Mouse (Mus musculus): ENCODE results near the gene Mrps18b.
A peak's percentile ranks its signal among the peaks of the same experiment; 100 is the strongest.
"Not testable (repeated sequence)": the region's sequence is repeated elsewhere in the genome, so short reads cannot be mapped to it uniquely, and the experiment has no call there.

Mrps18b gene

DNA sequence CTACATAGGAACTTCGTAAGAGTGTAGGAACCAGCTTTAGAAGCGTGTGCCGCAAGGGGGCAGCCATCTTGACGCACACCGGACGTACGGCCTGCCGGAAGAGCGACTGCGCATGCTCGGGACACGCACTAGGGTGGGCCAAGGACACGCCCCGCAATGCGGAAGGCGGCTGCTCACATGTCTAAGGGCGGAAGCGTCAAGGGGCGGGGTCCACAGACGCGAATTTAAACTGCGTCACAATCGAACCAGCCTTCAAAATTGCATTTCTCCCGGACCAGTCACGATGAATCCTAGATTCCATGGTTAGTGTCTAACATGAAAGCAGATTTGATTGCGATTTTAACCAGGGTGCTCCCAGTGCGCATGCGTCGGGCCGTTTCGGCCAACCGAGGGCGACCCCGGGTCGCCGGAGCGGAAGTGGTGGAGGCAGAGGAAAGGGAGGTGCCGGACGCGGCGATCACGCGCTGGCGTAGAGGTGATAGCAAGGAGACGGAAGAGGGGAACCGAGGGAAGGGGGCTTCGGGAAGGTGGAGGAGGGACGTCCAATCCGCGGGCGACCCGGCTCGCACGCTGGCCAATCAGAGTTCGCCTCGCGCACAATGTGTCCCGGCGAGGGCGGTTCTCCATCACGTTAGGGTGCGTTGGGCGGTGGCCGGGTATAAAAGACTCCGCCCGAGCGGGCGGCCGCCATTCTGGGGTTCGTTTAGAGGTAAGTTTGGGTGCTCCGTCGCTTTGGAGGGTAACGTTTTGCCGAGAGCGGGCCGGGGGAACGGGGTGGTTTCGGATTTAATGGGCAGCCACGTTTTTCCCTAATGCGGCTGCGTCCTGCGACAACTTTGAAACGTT lies at the start of gene Mrps18b, which contains the start of gene Ppp1r10:
Mrps18b (minus strand) TSS at position 93 of the 846 bp plus-strand sequence.
Ppp1r10 (plus strand) TSS at position 138 of the 846 bp plus-strand sequence.
- peak; percentile 96 for DNase-seq (ENCODE audit: low spot score)

DNA sequence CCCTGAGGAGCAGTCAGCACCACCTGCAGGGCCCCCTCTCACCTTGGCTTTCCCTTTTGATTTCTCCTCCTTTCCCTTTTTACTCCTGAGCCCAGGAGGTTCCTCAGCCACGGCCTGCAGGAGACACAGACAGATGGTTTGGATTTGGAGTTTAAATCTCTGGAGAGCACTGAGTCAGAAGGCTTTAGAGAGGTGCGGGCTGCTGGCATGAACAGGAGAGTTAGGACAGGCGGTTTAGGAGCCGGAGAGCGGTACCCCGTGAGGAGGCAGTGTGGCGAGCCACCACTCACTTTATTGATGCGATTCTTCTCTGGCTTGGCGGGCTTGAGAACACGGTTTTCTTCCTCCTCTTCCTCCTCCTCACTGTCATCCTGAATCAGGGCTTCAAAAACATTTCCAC lies 47.1 kb upstream of the Mrps18b start:
- DNase-seq (ENCODE audit: low spot score): no peak

DNA sequence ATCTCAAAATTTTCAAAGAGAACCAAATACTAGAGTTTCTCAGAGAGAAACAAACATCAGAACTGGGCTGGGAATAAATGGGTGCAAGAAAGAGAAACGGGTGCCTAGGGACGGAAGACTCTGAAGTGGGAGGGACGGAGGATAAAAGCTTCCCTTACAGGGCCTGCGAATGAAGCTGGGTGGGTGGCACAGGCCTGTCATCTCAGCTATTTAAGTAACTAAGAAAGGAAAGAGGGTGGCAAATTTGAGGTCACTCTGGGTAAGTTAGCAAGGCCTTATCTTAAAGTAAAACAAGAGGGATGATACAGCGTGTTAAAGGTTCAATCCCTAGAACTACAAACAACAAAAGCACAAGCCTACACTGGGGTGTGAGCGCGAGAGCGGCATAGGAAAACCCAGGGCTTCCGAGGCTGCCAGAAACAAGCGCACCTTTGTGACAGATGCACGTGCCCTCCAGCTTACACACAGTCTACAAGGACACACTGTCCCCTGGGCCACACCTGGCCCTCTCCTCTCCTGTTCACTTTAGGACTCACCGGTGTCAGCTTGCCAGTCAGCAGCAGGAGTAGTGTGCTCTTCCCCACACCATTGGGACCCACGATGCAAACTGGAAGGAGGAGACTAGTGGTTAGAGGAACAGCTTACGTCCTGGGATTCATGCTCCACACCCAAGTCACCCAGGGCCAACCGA lies 42.5 kb upstream of the Mrps18b start:
- no peak for DNase-seq (ENCODE audit: low spot score)

DNA sequence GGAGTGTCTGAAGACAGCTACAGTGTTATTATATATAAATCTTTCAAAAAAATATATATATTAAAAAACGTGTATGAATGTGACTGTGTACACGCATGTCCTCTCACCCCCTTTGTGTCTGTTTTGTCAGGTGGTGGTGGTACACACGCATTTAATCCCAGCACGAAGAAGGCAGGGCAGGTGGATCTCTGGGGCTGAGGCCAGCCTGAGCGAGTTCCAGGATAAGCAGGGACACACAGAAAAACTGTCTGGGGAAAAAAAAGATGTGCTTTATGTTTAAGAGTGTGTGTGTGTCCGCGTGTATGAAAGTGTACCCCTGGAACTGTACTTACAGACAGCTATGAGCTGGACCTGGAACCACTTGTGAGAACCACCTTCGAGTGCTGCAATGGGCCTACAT lies 38.5 kb upstream of the Mrps18b start:
- DNase-seq (ENCODE audit: low spot score): no peak

DNA sequence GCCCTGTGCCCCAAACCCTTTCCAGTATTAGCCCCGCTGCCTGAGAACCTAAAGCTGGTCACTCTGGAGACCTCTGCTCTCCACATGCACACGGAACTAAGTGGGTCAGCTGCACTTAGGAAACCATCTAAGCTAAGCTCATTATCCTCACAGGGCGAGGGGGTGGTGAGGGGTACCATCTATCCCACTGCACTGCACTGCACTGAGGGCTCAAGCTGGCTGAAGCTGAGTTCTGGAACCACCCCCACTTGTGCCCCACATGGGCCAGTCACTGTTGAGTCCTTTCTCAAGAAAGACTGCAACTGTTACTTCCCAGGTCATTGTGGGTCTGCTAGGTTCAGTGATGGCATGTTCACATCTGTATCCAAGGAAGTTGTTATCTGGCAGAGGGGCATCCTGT lies 36.4 kb upstream of the Mrps18b start:
- DNase-seq (ENCODE audit: low spot score): not testable (repeated sequence)

DNA sequence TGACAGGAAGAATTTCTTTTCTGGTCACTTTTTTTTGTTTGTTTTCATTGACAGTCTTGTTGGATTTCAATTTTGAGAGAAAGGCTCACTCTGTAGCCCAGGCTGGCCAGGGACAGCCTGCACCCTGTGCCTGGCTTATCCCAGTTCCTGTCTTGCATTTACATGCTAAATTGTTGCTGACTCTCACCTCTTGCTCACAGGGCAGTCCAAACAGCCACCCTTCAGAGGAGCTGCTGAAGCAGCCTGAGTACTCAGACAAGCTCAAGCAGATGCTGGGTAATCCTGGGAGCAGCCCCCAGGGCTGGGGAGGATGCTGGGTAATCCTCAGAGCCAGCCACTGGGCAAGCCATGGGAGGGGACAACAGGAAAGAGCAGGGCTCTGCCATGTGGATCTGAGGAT lies 34.8 kb upstream of the Mrps18b start:
- not testable (repeated sequence) for DNase-seq (ENCODE audit: low spot score)

DNA sequence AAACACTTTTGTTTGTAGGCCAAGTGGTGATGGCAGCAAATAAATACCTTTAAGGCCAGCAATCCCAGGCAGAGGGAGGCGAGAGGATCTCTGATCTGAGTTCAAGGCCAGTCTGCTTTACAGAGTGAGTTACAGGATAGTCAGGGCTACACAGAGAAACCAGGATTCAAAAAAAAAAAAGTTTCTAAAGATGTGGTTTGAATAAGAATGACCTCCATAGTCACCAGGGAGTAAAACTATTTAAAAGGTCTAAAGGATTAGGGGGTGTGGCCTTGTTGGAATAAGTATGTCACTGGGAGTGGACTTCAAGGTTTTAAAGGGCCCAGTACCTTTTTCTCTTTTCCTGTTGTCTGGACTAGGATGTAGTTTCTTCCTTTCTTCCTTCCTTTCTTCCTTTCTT lies 23.8 kb upstream of the Mrps18b start:
- no peak for DNase-seq (ENCODE audit: low spot score)

DNA sequence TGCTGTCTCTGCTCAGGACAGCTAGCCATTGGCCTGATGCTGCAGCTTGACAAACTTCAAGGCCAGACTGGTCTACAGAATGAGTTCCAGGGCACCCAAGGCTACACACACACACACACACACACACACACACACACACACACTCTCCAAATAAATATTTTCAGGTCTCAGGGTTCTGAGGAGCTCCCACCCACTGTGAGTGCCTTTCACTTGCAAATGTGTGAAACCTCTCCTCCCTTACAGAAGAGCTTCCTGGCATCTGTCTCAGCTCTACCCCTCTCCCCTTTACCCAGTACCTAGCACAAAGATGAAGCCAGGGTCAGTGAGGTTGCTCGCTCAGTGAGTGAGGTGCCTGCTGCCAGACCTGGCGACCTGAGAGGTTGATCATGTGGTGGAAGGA lies 22.9 kb upstream of the Mrps18b start:
- no peak for DNase-seq (ENCODE audit: low spot score)

DNA sequence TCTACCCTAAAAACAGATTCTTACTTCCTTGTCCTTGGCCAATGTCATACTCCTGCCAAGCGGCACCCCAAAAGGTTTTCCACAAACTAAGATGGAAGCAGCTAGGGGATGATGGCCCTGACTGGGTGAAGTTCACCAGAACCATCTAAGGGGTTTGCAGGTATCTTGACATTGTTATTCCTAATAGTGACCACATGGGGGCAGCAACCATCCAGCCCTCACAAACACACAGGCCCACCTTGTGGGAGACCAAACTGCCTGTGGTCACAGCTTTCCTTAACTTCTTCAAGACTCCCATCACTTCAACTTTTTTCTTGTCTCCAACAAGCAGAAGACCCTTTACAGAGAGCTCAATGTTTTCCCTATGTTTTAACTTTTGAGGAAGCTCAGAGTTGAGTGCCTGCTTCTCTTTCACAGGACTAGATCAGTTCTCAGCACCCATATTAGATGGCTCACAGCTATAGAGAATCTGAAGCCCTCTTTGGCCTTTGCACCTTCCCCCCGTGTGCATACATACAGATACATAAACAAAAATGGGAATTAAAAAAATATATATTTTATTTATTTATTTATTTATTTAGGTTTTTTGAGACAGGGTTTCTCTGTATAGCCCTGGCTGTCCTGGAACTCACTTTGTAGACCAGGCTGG lies 21.6 kb upstream of the Mrps18b start:
- no peak for DNase-seq (ENCODE audit: low spot score)

DNA sequence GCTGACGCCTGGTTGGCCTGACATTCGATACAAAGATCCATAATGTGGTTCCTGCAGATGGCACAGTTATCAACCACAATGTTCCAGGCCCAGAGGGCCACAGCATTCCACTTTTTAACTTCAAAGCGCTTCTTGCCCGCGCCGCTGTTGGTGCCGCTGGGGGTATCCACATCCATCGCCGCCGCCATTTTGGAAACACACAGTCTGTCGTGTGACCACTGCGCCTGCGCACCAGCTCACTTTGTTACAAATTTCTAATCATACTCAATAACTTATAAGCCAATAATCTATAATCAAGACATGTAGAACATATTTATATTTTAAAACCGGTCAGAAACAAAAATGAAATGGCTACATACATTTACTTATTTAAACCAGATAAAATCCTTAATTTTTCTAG lies 19.6 kb upstream of the Mrps18b start:
- DNase-seq (ENCODE audit: low spot score): not testable (repeated sequence)

DNA sequence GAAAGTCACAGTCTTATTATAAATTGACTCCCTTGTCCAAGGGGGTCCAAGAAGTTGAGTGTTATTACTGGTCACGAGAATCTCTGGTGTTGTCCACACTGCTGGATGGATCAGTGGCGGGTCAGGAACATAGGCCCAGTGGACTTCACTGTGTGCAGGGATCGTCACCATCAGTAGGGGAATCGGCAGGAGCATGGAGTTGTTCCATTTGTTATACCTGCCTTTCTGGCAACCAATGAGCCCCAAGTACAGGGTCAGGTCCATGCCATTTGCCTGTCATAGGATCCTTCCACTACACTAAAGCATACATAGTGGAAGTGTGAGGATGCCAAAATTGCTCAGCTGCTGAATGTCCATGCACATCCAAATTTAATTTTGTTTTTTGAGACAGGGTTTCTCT lies 16.4 kb upstream of the Mrps18b start:
- no peak for DNase-seq (ENCODE audit: low spot score)

DNA sequence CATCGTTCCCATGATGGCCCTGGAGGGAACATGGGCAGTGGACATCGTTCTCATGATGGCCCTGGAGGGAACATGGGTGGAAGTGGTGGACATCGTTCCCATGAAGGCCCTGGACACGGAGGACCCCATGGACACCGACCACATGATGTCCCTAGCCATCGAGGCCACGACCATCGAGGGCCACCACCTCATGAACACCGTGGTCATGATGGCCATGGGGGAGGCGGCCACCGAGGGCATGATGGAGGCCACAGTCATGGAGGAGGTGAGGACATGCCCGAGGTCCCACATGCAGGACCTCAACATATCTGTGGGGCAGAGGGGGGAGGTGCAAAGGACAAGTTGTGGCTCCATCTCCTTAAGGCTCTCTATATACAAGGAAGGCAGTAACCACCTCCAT lies 14.4 kb upstream of the Mrps18b start:
- DNase-seq (ENCODE audit: low spot score): no peak

DNA sequence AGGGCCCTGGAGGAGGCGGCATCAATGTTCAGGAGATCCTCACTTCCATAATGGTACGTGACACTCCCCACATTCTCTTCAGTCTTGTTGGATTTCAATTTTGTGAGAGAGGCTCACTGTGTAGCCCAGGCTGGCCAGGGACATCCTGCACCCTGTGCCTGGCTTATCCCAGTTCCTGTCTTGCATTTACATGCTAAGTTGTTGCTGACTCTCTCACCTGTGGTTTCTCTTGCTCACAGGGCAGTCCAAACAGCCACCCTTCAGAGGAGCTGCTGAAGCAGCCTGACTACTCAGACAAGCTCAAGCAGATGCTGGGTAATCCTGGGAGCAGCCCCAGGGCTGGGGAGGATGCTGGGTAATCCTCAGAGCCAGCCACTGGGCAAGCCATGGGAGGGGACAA lies 13.3 kb upstream of the Mrps18b start:
- no peak for DNase-seq (ENCODE audit: low spot score)

DNA sequence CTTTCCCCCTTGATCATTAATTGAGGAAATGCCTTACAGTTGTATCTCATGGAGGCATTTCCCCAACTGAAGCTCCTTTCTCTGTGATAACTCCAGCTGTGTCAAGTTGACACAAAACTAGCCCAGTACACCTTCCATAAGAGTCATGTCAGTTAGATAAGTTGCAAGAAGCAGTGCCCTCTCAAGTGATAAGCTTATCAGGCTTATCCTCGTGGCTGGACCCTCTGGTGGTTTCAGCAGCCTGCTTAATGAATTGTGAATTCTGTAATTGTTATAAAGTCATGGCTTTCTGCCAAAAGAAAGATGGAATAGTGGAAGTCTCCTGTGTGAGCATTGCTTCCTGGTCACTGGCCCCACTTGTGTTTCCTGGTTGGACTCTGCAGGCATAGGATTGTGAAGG lies 11.3 kb upstream of the Mrps18b start:
- DNase-seq (ENCODE audit: low spot score): no peak

DNA sequence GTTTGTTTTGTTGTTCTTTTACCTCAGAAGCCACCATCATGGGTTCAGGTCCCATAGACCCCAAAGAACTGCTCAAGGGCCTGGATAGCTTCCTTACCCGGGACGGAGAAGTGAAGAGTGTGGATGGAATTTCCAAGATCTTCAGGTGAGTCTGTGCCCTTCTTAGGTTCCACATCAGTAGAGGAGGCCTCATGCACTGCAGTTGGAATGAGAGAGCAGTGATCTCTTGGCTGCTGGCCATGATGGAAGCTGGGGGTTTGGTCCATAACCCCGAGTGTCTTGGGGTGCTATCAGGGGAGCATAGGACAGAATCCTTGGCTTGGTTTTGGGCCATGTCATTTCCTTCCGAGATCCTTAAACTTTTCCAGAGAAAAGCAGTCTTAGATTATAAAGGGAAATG lies 7.1 kb upstream of the Mrps18b start:
- no peak for DNase-seq (ENCODE audit: low spot score)

DNA sequence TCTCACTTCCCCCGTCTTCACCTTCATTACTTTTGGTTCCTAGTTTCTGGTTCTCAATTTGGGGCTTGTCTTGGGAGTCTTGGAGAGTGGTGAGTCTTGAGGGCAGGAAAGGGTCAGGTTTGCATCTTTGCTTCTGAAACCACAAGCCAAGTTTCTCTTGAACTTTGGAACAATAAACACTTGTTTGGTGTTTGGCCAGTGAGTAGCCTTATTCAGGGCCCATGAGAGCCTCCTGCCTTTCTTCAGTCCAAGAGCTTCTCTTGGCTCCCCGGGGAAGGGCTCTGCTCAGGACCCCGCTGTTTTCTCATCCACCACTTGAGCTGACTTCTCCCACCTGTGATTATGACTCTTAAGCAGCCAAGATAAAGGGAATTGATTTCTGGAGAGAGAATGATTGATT lies 6.4 kb upstream of the Mrps18b start:
- DNase-seq (ENCODE audit: low spot score): no peak

DNA sequence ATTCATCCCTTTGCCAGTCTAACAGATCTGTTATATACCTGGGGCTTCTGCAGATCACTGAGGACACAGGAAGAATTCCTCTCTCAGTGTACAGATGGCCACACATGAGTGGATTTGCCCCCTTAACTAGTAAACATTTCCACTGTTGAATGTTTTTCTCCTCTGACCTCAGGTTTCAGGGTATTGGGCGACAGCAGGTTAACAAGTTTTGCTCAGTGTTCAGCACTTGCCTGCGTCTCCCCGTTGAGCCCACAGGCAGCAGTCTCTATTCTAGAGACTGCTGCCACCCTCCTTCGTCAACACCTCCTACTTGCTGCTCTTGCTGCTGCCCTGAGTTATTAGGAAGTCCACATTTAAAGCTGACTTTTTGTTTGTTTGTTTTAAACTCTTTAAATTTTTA lies 5.5 kb upstream of the Mrps18b start:
- DNase-seq (ENCODE audit: low spot score): no peak

DNA sequence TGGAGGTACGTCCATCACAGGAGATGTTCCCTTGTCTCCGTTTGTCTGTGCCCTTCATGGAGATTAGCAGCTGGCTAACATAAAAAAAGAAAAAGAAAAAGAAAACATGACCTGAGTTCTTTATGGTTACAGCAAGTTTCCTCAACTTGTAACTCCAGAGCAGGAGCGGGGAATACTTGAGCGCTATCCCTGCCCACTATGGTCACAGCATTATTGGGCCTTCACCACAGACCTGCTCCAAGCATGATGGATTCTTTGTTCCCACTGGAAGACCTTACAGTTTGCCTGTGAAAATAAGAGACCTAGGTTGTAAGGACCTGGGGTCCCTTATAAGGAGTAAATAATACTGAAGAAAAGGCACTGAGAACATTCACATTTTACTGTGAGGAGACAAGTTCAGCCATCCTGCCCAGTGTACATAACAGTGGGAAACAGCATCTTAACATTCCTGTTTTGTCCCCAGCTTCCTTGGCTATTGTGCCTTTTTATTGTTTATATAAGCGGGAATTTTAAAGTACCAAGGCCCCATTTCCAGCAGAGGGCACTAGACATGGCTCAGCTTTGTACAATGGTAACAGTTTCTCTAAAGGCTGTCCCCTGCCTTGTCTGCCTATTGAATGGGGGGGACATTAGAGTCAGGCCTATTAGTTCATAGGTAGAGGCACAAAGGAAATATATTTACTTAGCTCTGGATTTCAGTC lies 4.8 kb upstream of the Mrps18b start:
- DNase-seq (ENCODE audit: low spot score): no peak

DNA sequence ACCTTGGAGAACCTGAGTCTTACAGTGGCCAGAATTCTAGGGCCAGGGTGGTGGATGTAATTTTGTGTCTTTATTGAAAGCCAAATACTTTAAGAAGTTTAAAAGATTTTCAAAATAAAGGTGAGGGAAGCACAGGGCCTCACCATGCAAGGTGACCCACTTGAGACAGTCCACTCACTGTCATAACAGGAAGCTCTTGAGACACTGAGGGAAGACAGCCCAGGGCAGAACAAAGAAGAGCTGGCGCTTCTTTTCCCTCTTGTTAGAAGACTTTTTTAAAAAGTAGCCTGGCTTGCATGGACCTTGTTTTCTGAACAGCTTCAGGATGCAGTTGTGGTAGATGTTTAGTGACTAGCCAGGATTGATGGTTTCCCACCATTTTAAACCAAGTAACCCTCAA lies 4.2 kb upstream of the Mrps18b start:
- no peak for DNase-seq (ENCODE audit: low spot score)

DNA sequence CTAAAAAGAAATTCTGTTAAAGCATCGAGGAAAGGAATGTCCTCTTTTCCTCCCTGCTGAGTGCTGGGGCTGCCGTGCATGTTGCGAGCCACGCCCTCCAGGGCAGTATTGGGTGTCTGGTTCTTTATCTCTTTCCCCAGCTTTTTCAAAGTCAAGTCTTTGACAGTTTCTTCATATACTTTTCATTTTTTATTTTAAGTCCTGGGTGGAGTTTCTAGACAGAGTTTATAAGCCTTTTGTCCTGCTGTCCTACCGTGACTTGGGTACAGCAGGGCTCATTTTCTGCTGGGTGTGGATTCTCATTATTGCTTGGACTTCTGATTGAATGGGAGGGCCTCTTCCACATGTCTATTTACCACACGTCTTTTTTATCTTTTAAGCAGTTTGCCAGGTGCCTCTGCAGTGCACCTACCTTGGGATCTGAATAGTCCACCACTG lies 3.7 kb upstream of the Mrps18b start:
- DNase-seq (ENCODE audit: low spot score): no peak

DNA sequence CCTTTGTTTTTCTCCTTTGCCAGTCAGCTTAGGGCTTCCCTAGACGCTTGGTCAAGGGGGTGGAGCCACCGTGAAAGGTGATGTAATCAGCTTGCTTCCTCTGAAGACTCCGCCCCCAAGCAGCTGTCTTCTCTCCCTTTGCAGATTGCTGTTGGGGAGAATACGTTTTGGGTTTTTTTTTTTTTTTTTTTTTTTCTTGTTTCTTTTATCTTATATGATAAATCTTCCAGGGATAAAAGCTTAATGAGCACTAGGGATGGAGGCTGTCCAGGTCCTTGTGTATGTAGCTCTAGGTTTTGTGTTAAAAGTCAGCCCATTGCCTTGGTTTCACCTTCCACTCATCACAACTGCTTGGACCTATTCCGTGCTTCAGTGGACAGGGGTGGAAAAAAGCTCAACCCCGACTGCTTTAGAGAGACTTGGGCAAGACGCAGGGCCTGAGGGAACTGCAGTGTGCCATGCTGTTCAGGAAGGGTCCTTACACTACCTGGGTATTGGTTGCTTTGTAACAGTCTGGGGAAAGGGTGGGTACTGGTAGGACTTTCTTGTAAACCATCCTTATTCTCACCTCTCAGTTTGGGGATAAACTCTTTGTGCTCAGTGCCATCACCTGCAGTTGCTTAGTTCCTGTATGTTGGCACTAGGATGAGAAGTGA lies 3.0 kb upstream of the Mrps18b start:
- DNase-seq (ENCODE audit: low spot score): peak; percentile 84

Data from urinary bladder, postnatal 25 days (tissue).